Mouse (Mus musculus): ENCODE results near the gene Xrra1. TPM values are rescaled to one million over a fixed set of nuclear protein-coding genes. Genes with fewer than 3 reads are reported as not detected.
A peak's percentile ranks its signal among the peaks of the same experiment; 100 is the strongest.
"Not testable (repeated sequence)": the region's sequence is repeated elsewhere in the genome, so short reads cannot be mapped to it uniquely, and the experiment has no call there.

Xrra1 gene
- not detected in 2 replicates for total RNA-seq (2017)

DNA sequence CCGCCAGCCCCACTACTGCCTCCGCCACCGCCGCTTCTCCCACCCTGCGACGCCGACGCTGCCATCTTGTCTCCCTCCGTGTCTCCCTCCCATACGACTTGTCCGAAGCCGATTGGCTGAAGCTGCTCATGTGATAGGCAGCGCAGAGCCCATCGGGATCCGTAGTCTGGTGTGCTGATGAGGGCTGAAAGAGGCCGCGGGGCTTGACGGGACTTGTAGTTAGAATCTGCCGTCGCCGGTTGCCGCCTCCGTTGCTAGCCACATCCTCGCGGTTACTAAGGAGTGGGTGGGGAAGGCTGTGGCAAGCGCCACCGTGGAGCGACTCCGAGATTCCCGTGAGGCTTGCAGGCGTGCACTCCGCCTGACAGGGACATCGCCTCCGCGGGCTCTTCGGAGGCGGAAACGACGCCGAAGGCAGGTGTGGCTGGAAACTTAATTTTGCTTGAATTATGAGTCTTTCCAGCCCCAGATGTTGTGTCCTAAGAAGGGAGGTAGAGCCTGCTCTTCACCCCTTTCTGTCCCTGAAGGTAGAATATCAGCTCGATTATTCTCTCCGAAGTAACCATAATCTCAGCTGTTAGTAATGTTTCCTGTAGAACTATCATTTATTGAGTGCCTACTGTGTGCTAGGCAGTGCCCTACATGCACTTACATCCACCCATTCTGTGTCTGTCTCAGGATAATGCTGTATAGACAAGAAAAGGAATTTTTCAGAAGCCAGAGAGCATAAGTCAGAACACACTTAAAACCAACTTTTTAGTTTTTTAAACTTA lies at the start of gene Xrra1:
Gene Xrra1 (plus strand): TSS at position 304 of the 773 bp plus-strand sequence.
- ATAC-seq (replicated peaks; ENCODE audit: low read depth, poor library complexity, severe bottlenecking) = peak; percentile 99

DNA sequence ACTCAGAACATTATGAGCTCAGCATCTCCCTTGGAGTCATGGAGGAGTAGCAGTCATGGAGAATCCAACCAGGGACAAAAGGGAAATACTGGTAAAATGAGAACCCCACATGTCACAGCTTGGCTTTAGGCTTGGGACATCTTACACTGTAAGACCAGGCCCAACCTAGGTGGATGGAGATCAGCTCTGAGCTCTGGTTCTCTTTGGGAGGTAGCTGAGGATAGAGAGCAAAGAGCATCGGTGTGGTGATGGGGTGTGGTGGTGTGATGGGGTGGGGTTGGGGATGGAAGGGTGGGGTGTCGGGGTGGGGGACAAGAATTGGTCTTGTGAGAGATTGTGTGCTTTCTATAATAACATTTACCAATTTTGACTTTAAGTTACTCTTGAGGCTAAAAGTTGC lies 48.1 kb upstream of the Xrra1 start:
- ATAC-seq (replicated peaks; ENCODE audit: low read depth, poor library complexity, severe bottlenecking) = no peak

DNA sequence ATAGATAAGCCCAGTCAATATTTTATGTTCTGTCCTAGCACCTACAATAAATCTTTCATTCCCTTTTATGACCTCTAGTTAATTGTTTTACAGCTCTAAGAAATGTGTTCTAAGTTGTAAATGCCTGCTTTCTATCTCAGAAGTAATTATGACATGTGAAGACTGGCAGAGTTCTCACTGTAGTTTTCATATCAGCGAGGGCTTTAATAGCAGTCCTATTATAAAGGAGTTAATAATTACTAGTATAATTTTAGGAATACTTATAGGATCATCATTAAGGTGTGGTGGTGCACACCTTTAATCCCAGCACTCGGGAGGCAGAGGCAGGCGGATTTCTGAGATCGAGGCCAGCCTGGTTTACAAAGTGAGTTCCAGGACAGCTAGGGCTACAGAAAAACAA lies 47.3 kb upstream of the Xrra1 start:
- ATAC-seq (replicated peaks; ENCODE audit: low read depth, poor library complexity, severe bottlenecking) = no peak

DNA sequence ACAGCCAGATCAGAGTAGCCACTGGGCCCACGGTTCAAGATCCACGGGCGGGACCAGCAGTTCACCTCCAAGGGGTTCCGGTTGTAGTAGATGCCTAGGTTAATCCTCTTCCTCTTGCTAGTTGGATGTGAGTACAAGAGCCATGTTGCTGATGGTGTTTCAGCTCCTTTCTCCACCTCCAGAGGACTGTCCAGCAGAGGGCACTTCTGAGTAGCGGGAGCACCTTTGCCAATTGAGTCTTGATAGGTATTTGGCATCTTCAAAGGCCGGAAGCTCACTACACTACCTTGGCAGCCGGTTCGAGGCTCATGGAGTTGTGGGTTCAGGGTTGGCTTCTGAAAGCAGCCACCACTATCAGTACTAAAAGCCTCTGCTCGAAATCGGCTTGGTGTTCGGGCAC lies 45.5 kb upstream of the Xrra1 start:
- ATAC-seq (replicated peaks; ENCODE audit: low read depth, poor library complexity, severe bottlenecking) = 0 out of 2 replicates have a peak, but pooled peaks have one; percentile 52

DNA sequence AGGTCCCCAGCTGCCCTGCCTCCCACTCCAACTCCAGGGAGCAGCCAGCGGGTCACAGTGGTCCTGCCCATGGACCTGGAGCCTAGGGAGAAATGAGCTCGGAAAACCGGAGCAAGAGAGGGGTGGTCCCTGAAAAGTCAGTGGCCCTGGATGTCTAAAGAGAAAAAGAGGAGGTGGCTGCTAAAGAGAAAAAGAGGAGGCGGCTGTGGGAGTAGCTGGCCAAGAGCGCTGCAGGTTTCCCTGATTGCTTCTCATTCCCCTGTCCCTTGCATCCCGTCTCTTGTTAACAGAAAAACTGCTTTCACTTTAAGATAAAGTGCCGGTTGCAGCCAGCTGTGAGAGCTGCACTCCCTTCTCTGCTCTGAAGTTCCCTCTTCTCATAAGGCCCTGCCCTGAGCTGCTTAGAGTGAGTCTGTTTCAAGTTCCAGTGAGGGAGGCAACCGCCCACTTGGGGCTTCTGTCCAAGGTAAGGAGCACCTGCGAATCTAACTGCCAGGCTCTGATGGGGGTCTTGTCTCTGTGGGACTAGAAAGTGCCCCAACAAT lies 40.7 kb upstream of the Xrra1 start:
- not testable (repeated sequence) for ATAC-seq (replicated peaks; ENCODE audit: low read depth, poor library complexity, severe bottlenecking)

DNA sequence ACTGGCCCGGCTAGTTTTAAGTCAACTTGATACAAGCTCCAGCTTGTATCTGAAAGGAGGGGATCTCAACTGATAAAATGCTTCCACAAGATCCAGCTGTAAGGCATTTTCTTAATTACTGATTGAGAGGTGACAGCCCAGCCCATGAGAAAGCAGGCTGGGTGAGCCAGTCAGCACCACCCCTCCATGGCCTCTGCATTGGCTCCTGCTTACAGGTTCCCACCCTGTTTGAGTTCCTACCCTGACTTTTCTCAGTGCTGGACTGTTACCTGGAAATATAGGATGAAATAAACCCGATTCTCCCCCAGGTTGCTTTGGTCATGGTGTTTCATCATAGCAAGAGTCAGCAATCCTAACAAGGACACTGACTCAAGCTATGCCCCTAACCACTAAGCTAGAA lies 37.0 kb upstream of the Xrra1 start:
- no peak for ATAC-seq (replicated peaks; ENCODE audit: low read depth, poor library complexity, severe bottlenecking)

DNA sequence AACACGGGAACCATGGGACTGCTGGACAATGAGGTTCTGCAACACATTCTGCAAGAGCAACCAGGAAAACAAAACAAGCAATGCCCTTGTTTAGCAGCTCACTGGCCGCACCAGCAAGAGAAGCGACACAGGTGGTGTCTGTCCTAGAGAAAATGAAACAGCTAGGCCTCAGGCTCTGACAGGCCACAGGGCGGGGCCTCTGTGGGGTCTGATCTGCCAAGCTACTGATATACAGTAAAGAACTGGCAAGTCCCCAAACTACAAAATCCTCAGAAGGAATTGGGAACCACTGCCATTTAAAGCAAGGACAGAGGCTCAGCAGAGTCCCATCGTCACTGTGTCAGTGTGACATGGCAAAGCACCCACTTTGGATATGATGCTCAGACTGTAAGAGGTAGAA lies 36.5 kb upstream of the Xrra1 start:
- no peak for ATAC-seq (replicated peaks; ENCODE audit: low read depth, poor library complexity, severe bottlenecking)

DNA sequence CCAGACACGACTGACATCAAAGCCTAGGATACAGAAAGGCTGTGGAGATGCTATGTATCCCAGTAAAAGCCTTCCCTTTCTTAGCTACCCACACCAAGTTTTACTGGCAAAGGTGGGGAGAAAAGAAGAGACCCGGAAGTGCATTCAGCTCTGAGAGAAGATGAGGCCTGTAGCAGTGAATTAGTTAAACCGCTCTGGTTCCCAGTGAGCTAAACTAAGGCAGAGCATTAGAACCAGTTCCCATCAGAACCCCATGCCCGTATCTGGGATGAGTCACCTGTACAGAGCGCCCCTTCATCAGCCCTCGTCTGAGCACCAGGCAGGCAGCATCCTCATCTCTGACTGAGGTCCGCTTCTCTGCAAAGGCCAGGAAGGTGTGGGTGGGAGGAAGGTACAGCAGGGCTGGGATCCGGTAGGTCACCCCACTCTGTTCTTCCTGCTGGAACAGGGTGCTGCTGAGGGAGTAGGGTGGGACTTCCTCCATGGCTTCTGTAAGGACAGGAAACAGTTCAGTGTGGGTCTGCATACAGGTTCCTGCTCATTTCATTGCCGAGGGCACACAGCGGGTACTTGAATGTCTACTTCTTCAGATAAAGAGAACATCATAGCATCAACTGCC lies 35.8 kb upstream of the Xrra1 start:
- ATAC-seq (replicated peaks; ENCODE audit: low read depth, poor library complexity, severe bottlenecking) = no peak

DNA sequence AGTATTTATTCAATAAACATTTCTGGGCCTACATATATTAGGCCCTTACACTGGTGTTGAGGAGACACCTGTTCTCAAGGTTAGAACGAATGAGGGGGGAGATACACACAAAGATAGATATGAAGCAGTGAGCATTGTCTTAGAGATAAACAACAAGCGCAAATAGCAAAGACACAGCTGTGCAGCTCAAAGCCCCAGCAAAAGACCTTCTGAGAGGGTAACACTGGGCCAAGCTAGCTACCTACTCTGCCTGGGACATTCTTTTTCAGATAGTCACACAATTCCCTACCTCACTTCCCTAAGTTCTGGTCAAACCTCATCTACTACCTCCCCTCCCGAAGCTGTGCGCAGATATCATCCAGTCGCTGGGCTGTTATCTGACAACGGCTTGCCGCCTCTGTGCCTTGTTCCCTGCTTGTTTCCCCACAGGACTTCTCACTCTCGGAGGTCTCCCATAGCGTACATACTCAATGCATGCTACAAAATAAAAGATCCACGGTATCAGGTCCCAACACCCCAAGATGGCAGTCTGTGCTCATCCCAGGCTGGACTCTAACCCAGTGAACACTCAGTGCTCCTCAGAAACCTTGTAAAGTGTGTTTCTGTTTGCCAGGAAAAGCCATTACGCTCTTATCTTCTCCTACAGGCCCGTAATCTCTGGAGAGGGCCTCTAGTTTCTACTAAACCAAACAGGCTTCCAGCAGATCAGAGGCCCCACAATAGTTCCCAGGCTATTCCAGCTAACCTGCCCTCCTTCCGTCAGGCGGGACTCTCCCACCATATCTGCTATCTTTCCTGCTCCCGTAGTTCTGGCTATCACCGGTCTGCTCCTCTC lies 34.0 kb upstream of the Xrra1 start:
- no peak for ATAC-seq (replicated peaks; ENCODE audit: low read depth, poor library complexity, severe bottlenecking)

DNA sequence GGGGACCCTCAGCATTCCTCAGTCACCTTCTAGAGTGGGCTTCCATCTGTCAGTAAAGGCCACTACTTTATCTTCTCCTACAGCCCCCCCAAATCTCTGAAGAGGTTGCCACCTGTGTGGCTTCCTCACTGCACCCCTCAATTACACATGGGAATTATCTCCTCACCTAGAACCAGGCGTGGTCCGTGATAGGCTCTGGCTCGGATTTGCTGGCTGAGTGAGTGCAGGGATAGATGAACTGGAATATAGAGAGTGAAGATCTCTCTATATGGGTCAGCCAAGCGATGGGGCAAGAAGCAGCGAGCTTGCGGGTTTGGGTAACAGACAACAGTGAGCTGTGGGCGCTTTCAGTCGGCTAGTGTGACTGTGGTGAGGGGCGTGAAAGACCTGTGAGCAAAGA lies 33.4 kb upstream of the Xrra1 start:
- ATAC-seq (replicated peaks; ENCODE audit: low read depth, poor library complexity, severe bottlenecking) = no peak

DNA sequence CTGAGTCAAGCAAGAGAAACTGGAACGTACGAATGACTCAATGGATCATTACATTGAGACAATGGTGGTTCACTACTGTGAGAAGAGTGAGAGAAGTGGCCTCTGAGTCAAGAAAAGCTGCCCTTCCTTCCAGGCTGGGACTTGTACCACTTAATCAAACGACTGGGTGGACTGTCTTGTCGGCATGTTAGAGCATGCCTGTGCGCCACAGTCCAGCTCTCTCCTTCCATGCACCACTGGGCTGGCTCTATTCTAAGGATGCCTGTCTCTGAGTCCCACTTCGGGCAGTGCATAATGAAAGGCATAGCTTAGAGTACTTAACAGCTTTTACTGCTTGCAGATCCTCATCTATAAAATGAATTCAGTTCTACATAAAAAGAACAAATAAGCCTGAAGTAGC lies 32.8 kb upstream of the Xrra1 start:
- no peak for ATAC-seq (replicated peaks; ENCODE audit: low read depth, poor library complexity, severe bottlenecking)

DNA sequence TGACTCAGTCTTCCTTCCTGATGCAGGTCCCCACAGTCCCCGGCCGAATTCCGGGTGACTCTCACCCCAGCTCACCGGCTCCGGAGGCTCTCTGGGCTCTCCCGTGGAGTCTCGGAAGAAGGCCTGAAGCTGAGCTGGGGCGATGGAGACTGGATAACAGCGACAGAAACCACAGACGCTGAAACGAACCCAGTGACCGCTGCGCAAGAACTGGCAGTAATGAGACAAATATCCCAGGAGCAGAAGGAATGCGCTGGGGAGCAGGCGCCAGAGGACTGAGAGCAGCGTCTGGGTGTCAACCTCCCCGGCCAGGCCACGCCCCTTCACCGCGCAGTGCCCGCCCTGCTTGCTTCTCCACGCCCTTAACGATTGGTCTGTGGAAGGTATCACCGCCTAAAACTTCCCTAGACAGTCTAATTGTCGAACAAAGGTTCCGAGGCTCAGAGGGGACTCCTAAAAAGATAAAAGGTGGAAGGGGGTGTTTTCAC lies 30.8 kb upstream of the Xrra1 start, which contains the start of gene Neu3:
Gene Neu3 (minus strand): TSS at position 335 of the 488 bp plus-strand sequence.
- ATAC-seq (replicated peaks; ENCODE audit: low read depth, poor library complexity, severe bottlenecking) = peak; percentile 99

DNA sequence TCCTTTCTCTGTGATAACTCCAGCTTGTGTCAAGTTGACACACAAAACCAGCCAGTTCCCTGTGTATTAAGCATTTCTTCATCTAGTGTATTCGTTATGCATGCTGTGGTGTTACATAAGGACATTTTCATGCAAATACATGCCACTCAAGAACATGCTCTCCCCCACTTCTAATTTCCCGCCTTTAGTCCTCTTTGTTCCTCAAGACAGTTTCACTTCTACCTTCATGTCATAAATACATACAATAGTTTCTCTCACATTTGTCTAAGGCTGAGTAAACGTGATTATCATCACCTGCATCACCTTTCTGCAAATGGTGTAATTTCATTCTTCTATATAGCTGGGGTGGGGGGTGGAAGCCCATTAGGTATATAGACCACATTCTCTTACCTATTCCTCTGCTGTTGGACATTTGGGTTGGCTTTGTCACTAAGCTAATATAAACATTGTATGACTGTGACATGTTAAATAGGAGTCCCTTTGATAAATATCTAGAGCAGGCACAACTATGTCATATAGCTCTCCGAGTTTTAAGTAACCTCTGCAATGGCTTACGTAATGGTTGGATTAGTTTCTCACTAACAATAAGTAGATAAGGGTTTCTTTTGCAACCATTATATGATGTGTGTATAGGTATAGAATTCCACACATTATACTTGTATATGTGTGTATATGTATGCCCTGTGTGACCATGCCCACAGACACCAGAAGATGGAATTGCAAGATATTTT lies 25.6 kb upstream of the Xrra1 start:
- ATAC-seq (replicated peaks; ENCODE audit: low read depth, poor library complexity, severe bottlenecking) = no peak

DNA sequence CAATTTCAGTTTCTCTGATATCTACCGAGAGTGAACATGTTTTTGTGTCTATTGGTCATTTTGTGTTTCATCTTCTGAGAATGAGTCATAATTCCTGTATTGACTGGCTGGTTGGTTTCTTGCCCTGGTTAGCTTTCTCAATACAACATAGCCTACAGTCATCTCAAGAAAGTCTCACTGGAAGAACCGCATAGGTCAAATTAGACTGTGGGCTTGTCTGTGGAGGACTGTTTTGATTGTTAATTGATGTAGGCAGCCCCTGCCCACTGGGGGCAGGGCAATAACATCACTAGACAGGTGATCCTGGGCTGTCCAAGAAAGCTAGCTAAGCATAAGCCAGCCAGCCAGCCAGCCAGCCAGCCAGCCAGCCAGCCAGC lies 25.1 kb upstream of the Xrra1 start:
- ATAC-seq (replicated peaks; ENCODE audit: low read depth, poor library complexity, severe bottlenecking) = no peak

DNA sequence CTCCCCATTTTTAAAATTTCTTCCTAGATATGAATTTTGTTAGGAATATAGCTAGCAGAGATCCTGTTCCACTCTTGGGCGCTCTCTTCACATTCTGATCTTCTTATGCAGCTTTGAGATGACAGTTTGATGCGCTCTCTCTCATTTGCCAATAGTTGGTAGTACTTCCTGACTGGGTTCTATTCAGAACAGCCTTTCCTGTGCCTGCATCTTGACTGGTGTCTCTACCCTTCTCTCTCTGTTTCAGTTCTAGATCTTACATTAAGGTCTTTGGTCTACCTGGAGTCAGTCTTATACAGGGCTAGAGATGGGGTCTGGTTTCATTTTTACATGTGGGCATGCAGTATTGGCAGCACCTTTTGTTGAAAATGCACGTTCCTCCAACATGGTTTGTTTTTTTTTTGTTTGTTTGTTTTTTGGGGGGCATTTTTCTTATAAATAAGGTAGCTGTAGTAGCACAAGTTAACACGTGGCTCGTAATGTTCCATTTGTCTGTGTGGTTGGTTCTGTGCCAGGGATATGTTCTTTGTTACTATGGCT lies 24.5 kb upstream of the Xrra1 start:
- ATAC-seq (replicated peaks; ENCODE audit: low read depth, poor library complexity, severe bottlenecking) = no peak

DNA sequence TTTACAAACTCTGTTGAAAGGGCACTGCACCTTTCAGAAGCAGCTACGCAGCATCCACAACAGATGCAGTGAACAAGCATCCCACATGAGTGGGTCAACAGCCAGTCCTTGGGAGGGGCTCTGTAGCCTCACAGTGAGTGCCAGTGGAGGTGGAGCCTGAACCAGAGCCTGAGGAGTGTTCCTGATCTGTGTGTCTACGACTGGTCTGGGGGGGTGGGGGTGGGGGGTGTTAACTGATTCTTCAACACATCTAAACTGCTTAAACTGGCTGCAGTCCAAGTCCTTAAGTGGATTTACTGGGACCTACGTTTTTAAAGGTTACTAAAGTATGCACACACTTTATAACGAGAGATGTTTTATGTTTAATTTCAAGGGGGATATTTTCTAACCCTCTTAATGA lies 22.1 kb upstream of the Xrra1 start:
- ATAC-seq (replicated peaks; ENCODE audit: low read depth, poor library complexity, severe bottlenecking) = no peak

DNA sequence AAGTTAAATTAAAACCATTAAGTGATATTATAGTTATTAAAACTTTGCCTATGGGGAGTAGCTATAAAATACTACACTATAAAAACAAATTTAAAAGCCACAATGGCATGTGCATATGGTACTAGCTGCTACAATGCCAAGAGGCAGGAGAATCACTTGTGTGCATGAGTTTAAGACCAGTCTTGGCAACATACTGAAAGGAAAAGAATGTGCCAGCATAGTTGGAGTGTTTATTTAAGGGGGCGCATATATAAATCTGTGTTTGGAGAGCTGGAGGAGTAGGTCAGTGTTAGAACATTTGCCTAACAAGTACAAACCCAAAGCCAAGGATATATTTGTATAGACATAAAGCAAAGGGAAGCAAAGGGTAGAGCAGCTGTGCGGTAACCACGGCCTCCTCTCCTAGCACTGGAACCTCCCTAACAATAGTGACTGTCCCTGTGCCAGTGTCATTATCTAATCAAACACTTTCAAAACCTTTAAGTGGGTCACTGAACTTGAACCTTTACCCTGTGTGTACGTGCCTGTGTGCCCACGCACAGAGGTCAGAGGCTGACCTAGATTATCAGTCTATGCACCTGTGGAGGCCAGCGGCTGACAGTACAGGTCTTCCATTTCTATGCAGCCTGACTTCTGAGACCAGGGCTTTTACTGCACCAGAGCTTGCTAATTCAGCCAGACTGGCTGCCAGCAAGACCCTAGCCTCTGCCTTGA lies 21.4 kb upstream of the Xrra1 start:
- ATAC-seq (replicated peaks; ENCODE audit: low read depth, poor library complexity, severe bottlenecking) = no peak

DNA sequence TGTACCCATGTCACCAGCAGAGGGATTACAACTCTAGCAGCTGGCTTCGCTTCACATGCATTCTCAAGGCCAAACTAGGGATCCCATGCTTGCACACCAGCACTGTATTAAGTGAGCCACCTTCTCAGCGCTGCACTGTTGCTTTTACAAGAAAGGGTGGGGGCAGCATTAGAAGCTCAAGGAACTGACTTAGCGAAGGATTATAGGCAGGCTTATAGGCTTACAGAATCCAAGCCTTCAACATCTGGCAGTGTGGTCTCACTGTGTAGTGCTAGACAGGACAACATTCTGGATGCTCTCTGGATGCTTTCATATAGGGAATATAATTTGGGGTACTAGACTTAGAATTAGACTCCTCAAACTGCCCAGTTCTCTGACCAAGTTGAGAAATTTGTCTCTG lies 20.7 kb upstream of the Xrra1 start:
- ATAC-seq (replicated peaks; ENCODE audit: low read depth, poor library complexity, severe bottlenecking) = no peak

Measured in common myeloid progenitor, adult 5-6 weeks (primary cell).